ENCODE assay signal across 31 mouse cellular contexts in genomic region chr19:55369691-55370090, GRCm38 (mm10). TPM values are rescaled to one million over a fixed set of nuclear protein-coding genes. Genes with fewer than 3 reads are reported as not detected.
A peak's percentile ranks its signal among the peaks of the same experiment; 100 is the strongest.
DNase-seq lines count a peak whose midpoint lies in the region; ATAC-seq and TF ChIP-seq lines count a peak whose summit lies in the region.
"Had no signal": no experiment of that assay in that cellular context is flagged by ENCODE, and none has a peak within 500 bp of the region (broad histone marks: within the 10 kb centered on the region; RNA-seq: fewer than 3 reads in every experiment).

No protein-coding gene starts in this region.

- H3K9me3 ChIP-seq in forebrain, embryonic 14.5 days (replicated peaks; ENCODE audit: control insufficient read depth, low read length) = no peaks in the 10 kb centered on the region
- H3K9me3 ChIP-seq in forebrain, embryonic 11.5 days (ENCODE audit: control insufficient read depth, low read length) = no peaks in the 10 kb centered on the region
- H3K9me3 ChIP-seq in midbrain, embryonic 15.5 days = no peaks in the 10 kb centered on the region
- H3K9me3 ChIP-seq in midbrain, embryonic 13.5 days = no peaks in the 10 kb centered on the region
- H3K9me3 ChIP-seq: embryonic facial prominence, embryonic 13.5 days; forebrain, embryonic 13.5 days; heart, embryonic 13.5 days; limb, embryonic 10.5 days; limb, embryonic 15.5 days; neural tube, embryonic 15.5 days had no signal

- peak; percentile 59 for DNase-seq in forebrain, embryonic 14.5 days (ENCODE audit: low spot score)
- no peak for DNase-seq in forebrain, embryonic 11.5 days (ENCODE audit: low spot score)
- DNase-seq in left cerebral cortex, adult 2 months (ENCODE audit: extremely low spot score in 1 of 2, low spot score in 2 of 2) = no peak
- DNase-seq in left cerebral cortex, adult 9 months (ENCODE audit: low spot score in 2 of 2) = no peak
- DNase-seq: adrenal gland, postnatal 14 days; cerebellum, adult 11-12 months; cerebellum, adult 9-11 months; gastrocnemius, adult 2 months; gastrocnemius, postnatal 36 days; heart, adult 2 months; kidney, adult 8-10 months; kidney, postnatal 4 days; lung, embryonic 14.5 days; retina, postnatal 1 day; right cerebral cortex, postnatal 14 days had no signal

- no peak overlapping the region for H3K4me2 ChIP-seq in forebrain, embryonic 14.5 days (ENCODE audit: low read length)
- no peak overlapping the region for H3K4me2 ChIP-seq in forebrain, embryonic 11.5 days (ENCODE audit: low read depth, low read length, severe bottlenecking)
- H3K4me2 ChIP-seq in midbrain, embryonic 15.5 days = no peak overlapping the region
- no peak overlapping the region for H3K4me2 ChIP-seq in midbrain, embryonic 13.5 days (replicated peaks)
- H3K4me2 ChIP-seq: embryonic facial prominence, embryonic 13.5 days; forebrain, embryonic 13.5 days; heart, embryonic 13.5 days; limb, embryonic 15.5 days; lung, embryonic 14.5 days; neural tube, embryonic 15.5 days had no signal

- WGBS in forebrain, embryonic 14.5 days = 27% methylated on average over 3 of the region's 3 CpGs
- 60% methylated on average over 3 of the region's 3 CpGs for WGBS in forebrain, embryonic 11.5 days
- WGBS in midbrain, embryonic 15.5 days = 37% methylated on average over 3 of the region's 3 CpGs
- WGBS in midbrain, embryonic 13.5 days = 46% methylated on average over 3 of the region's 3 CpGs

- ATAC-seq in forebrain, embryonic 14.5 days = no peak
- no peak for ATAC-seq in forebrain, embryonic 11.5 days (replicated peaks; ENCODE audit: low FRiP score)
- no peak for ATAC-seq in midbrain, embryonic 15.5 days (replicated peaks)
- ATAC-seq in midbrain, embryonic 13.5 days = no peak
- no peak for ATAC-seq in erythroblast, adult 5-6 weeks (replicated peaks; ENCODE audit: low FRiP score, poor library complexity, severe bottlenecking)
- ATAC-seq: forebrain, embryonic 13.5 days; intestine, embryonic 16.5 days; Patski had no signal

- TF ChIP-seq CTCF in left cerebral cortex, adult 2 months (IDR thresholded peaks at IDR 0.05) = no peak

- H3K4me1 ChIP-seq in forebrain, embryonic 14.5 days (ENCODE audit: control insufficient read depth, insufficient read depth, low read length) = peaks cover 3% of the 10 kb centered on the region; the same call in 1 of the 2 replicates
- H3K4me1 ChIP-seq in forebrain, embryonic 11.5 days (replicated peaks; ENCODE audit: control insufficient read depth, insufficient read depth, low read length) = no peaks in the 10 kb centered on the region
- peaks cover 11% of the 10 kb centered on the region for H3K4me1 ChIP-seq in midbrain, embryonic 15.5 days
- 0 out of 2 replicates have a peak, but pooled peaks cover 8% of the 10 kb centered on the region for H3K4me1 ChIP-seq in midbrain, embryonic 13.5 days (replicated peaks)
- H3K4me1 ChIP-seq: limb, embryonic 10.5 days; limb, embryonic 15.5 days; neural tube, embryonic 15.5 days had no signal

- no peaks in the 10 kb centered on the region for H3K36me3 ChIP-seq in forebrain, embryonic 14.5 days (ENCODE audit: control insufficient read depth, insufficient read depth, low read length)
- no peaks in the 10 kb centered on the region for H3K36me3 ChIP-seq in forebrain, embryonic 11.5 days (ENCODE audit: control insufficient read depth, insufficient read depth, low read length)
- no peaks in the 10 kb centered on the region for H3K36me3 ChIP-seq in midbrain, embryonic 15.5 days (replicated peaks)
- H3K36me3 ChIP-seq in midbrain, embryonic 13.5 days = no peaks in the 10 kb centered on the region
- H3K36me3 ChIP-seq: embryonic facial prominence, embryonic 13.5 days; heart, embryonic 13.5 days; limb, embryonic 10.5 days; limb, embryonic 15.5 days; neural tube, embryonic 15.5 days had no signal

- H3K27me3 ChIP-seq in forebrain, embryonic 14.5 days (replicated peaks; ENCODE audit: control insufficient read depth, insufficient read depth, low read length) = no peaks in the 10 kb centered on the region
- H3K27me3 ChIP-seq in forebrain, embryonic 11.5 days (ENCODE audit: control insufficient read depth, insufficient read depth, low read length) = no peaks in the 10 kb centered on the region
- no peaks in the 10 kb centered on the region for H3K27me3 ChIP-seq in midbrain, embryonic 15.5 days (replicated peaks)
- no peaks in the 10 kb centered on the region for H3K27me3 ChIP-seq in midbrain, embryonic 13.5 days
- H3K27me3 ChIP-seq: CH12.LX; embryonic facial prominence, embryonic 13.5 days; heart, embryonic 13.5 days; limb, embryonic 15.5 days; neural tube, embryonic 15.5 days; Patski had no signal

- H3K9ac ChIP-seq in forebrain, embryonic 14.5 days (ENCODE audit: low read length) = no peak overlapping the region
- H3K9ac ChIP-seq in forebrain, embryonic 11.5 days (ENCODE audit: low read length) = no peak overlapping the region
- H3K9ac ChIP-seq in midbrain, embryonic 15.5 days = no peak overlapping the region
- H3K9ac ChIP-seq in midbrain, embryonic 13.5 days (replicated peaks) = no peak overlapping the region
- H3K9ac ChIP-seq: embryonic facial prominence, embryonic 13.5 days; forebrain, embryonic 13.5 days; heart, embryonic 13.5 days; limb, embryonic 15.5 days; liver, embryonic 14.5 days; lung, embryonic 14.5 days; neural tube, embryonic 15.5 days had no signal

- H3K4me3 ChIP-seq in forebrain, embryonic 14.5 days (ENCODE audit: low read depth, low read length) = no peak overlapping the region
- no peak overlapping the region for H3K4me3 ChIP-seq in forebrain, embryonic 11.5 days (ENCODE audit: low read depth, low read length)
- H3K4me3 ChIP-seq in left cerebral cortex, adult 2 months = no peak overlapping the region
- no peak overlapping the region for H3K4me3 ChIP-seq in midbrain, embryonic 15.5 days
- no peak overlapping the region for H3K4me3 ChIP-seq in midbrain, embryonic 13.5 days (replicated peaks)
- H3K4me3 ChIP-seq: embryonic facial prominence, embryonic 13.5 days; erythroblast, embryonic 14.5 days; forebrain, embryonic 13.5 days; gastrocnemius, adult 2 months; heart, adult 2 months; heart, embryonic 13.5 days; limb, embryonic 10.5 days; limb, embryonic 15.5 days; neural tube, embryonic 15.5 days had no signal

- no peak overlapping the region for H3K27ac ChIP-seq in forebrain, embryonic 14.5 days (ENCODE audit: low read depth, low read length)
- H3K27ac ChIP-seq in forebrain, embryonic 11.5 days (ENCODE audit: low read depth, low read length) = no peak overlapping the region
- peak overlapping the region; percentile 7; the same call in 1 of the 2 replicates for H3K27ac ChIP-seq in left cerebral cortex, adult 2 months
- H3K27ac ChIP-seq in midbrain, embryonic 15.5 days = peak overlapping the region; percentile 49
- no peak overlapping the region for H3K27ac ChIP-seq in midbrain, embryonic 13.5 days
- H3K27ac ChIP-seq: embryonic facial prominence, embryonic 13.5 days; forebrain, embryonic 13.5 days; gastrocnemius, adult 2 months; heart, adult 2 months; heart, embryonic 13.5 days; kidney, postnatal 0 days; limb, embryonic 10.5 days; limb, embryonic 15.5 days; liver, embryonic 14.5 days; macrophage; neural tube, embryonic 15.5 days had no signal

- intact Hi-C loops in left cerebral cortex, adult 2 months (cut with DNase I) = loop anchor here (10.0 kb wide), 1 partner anchor 155 kb away; no protein-coding TSS in a partner anchor

RNA-seq across cellular contexts. Expression of gene Vti1a, which starts 53.6 kb away (rescaled TPM):
- polyA plus RNA-seq in forebrain, embryonic 14.5 days (2014; fragmentation: Nextera tagmentation; extraction: Ambion mirVana) = 22.8 and 26.9 TPM in 2 replicates
- polyA plus RNA-seq in forebrain, embryonic 11.5 days (2014; fragmentation: Nextera tagmentation; extraction: Ambion mirVana) = 24.1 and 28.4 TPM in 2 replicates
- 10 to 100 TPM; 66.2 to 67.0 TPM for total RNA-seq in left cerebral cortex, adult 2 months (2021)
- polyA plus RNA-seq in midbrain, embryonic 15.5 days (2015; fragmentation: Nextera tagmentation; extraction: Ambion mirVana) = 36.8 and 40.6 TPM in 2 replicates
- polyA plus RNA-seq in midbrain, embryonic 13.5 days (2015; fragmentation: Nextera tagmentation; extraction: Ambion mirVana) = 31.4 and 32.8 TPM in 2 replicates
- 10.2 and 16.9 TPM in 2 replicates for total RNA-seq in erythroblast, adult 5-6 weeks (2015; ENCODE audit: low replicate concordance)
- 18.0 and 19.2 TPM in 2 replicates for total RNA-seq in erythroblast, adult 5-6 weeks (2017; ENCODE audit: low replicate concordance)

RNA-seq across cellular contexts. Expression of gene Zdhhc6, which starts 53.9 kb away (rescaled TPM):
- 60.3 and 71.9 TPM in 2 replicates for polyA plus RNA-seq in forebrain, embryonic 14.5 days (2014; fragmentation: Nextera tagmentation; extraction: Ambion mirVana)
- 117 and 126 TPM in 2 replicates for polyA plus RNA-seq in forebrain, embryonic 11.5 days (2014; fragmentation: Nextera tagmentation; extraction: Ambion mirVana)
- 10 to 100 TPM; 26.3 to 28.9 TPM for total RNA-seq in left cerebral cortex, adult 2 months (2021)
- polyA plus RNA-seq in midbrain, embryonic 15.5 days (2015; fragmentation: Nextera tagmentation; extraction: Ambion mirVana) = 66.9 and 67.6 TPM in 2 replicates
- polyA plus RNA-seq in midbrain, embryonic 13.5 days (2015; fragmentation: Nextera tagmentation; extraction: Ambion mirVana) = 74.3 and 76.0 TPM in 2 replicates
- total RNA-seq in erythroblast, adult 5-6 weeks (2015; ENCODE audit: low replicate concordance) = 12.7 and 17.5 TPM in 2 replicates
- total RNA-seq in erythroblast, adult 5-6 weeks (2017; ENCODE audit: low replicate concordance) = 10.0 and 11.8 TPM in 2 replicates

Comparison
In these comparisons a context has a peak if more than half of its experiments do, and no peak if none do; other contexts are left out.
1. H3K27ac ChIP-seq: peak in left cerebral cortex, adult 2 months (single experiment) and midbrain, embryonic 15.5 days (single experiment); none in forebrain, embryonic 14.5 days (single experiment), forebrain, embryonic 11.5 days (single experiment) and midbrain, embryonic 13.5 days (single experiment).